Mouse (Mus musculus): ENCODE results near the gene Casc3.

DNA sequence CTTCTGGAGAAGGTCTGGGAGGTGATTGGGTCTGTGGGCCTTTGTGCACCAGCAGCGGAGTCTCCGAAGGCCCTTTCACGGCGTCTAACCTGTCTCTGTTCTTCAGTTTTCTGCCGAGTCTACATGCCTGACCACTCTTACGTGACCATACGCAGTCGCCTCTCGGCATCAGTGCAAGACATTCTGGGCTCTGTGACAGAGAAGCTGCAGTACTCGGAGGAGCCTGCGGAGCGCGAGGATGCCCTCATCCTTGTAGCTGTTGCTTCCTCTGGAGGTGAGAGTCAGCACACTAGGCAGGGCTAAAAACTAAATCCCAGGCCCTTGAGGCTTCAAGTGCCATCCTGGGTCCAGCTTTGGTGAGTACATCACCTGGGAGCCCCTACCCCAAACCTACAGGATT, 41.3 kb downstream of the Casc3 start:
- no peak for TF ChIP-seq EP300 (IDR thresholded peaks at IDR 0.05; ENCODE audit: low read depth)
- no peak for TF ChIP-seq CTCF (IDR thresholded peaks at IDR 0.05; ENCODE audit: low read depth)

All from liver, postnatal 0 days (tissue).